Mouse (Mus musculus) MN1 (cell line): Measurements from ENCODE around the gene Tmem246.
A peak's percentile ranks its signal among the peaks of the same experiment; 100 is the strongest.

Experiments
- DNase-seq: peaks from one replicate; pipeline ENCODE4 v3.0.0-alpha.2; 2016; ENCODE audit warnings: low spot score

Tmem246 gene

GRCm38 (mm10) chr4:49581256-49581655 lies 16.4 kb downstream of the Tmem246 start:
- no peak for DNase-seq

GRCm38 (mm10) chr4:49572194-49572593 lies 25.5 kb downstream of the Tmem246 start:
- DNase-seq, result no peak

- DNase-seq, result peak; percentile 76
Measured at GRCm38 (mm10) chr4:49567613-49568012, 30.1 kb downstream of the Tmem246 start.

- DNase-seq, result no peak
Measured at GRCm38 (mm10) chr4:49559915-49560772, 37.5 kb downstream of the Tmem246 start.

GRCm38 (mm10) chr4:49558181-49558580 lies 39.5 kb downstream of the Tmem246 start:
- no peak for DNase-seq

- no peak for DNase-seq
Measured at GRCm38 (mm10) chr4:49557375-49557774, 40.3 kb downstream of the Tmem246 start.

GRCm38 (mm10) chr4:49553380-49553779 lies 44.3 kb downstream of the Tmem246 start:
- no peak for DNase-seq

- no peak for DNase-seq
Measured at GRCm38 (mm10) chr4:49549383-49549782, 48.3 kb downstream of the Tmem246 start, which contains the start of gene Aldob. Aldob (minus strand) TSS chr4:49549546.

- DNase-seq, result no peak
Measured at GRCm38 (mm10) chr4:49547544-49548219, 50.0 kb downstream of the Tmem246 start.

GRCm38 (mm10) chr4:49546873-49547543 lies 50.7 kb downstream of the Tmem246 start:
- no peak for DNase-seq

- DNase-seq, result no peak
Measured at GRCm38 (mm10) chr4:49546026-49546425, 51.6 kb downstream of the Tmem246 start.

GRCm38 (mm10) chr4:49540966-49541365 lies 56.7 kb downstream of the Tmem246 start:
- DNase-seq, result no peak

GRCm38 (mm10) chr4:49539665-49540064 lies 58.0 kb downstream of the Tmem246 start:
- DNase-seq, result peak; percentile 60

- no peak for DNase-seq
Measured at GRCm38 (mm10) chr4:49536671-49537070, 61.0 kb downstream of the Tmem246 start.

- no peak for DNase-seq
Measured at GRCm38 (mm10) chr4:49535675-49536294, 61.9 kb downstream of the Tmem246 start.

GRCm38 (mm10) chr4:49535036-49535435 lies 62.6 kb downstream of the Tmem246 start:
- DNase-seq, result no peak
